Mouse (Mus musculus): ENCODE results near the gene Rundc3a.

Rundc3a gene

DNA sequence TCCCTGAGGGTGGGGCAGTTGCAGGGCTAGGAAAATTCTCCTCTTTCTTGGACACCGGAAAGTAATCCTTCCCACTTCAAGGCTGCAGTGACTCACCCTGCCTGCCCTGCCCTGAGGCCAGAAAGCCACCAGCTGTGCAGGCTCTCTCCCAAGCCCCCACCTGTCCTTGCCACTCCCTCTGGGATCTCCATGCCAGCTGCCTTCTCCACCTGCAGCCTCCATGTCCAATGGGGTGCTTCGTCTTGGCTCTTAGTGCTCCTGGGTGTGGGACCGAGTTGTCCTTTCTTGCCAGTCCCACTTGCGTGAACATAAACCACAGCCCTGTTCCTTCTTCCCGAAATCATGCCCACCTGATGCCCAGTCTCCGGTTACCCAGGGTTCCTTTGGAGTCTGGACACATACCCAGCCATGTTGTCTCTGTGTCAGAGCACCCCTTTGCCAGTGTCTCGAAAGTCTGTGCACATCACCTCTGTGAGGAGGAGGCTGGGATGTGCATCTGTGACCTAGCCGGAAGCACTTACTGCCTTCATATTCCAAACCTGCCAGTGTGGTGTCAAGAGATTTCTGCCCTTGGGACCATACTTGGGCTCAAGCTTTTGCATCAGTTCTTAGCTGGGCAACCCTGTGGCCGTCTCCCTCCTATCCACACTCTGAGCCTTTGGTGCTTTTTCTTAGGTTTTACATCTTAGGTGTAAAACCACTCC is 1.4 kb downstream of the Rundc3a start:
- DNase-seq: peak; percentile 14

- peak; percentile 26 for DNase-seq
These were observed 2.0 kb downstream of the Rundc3a start for GRCm38 (mm10) chr11:102395250-102395649.

GRCm38 (mm10) chr11:102396263-102396662 is 3.1 kb downstream of the Rundc3a start:
- no peak for DNase-seq

DNA sequence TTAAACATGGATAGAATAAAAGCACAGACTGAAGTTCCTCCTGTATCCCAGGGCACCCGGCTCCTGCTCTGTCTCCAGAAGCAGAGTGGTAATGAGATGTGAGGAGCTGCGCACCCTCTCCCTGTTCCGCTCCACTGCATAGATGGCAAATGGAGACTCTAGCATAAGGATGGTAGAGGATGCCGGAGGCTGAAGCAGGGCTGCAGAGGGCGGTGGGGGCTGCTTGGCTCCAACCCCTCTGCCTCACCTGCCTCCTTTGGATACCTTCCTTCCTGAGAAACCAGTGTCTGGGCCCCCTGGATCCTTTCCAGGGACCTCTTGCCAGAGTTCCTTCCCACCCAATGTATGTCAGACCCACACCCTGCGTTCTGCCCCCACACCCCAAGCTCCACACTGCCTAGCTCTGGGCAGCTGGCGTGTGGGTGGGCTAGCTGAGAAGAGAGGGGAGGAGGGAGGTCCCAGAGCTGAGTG is 3.5 kb downstream of the Rundc3a start:
- DNase-seq: peak; percentile 58

GRCm38 (mm10) chr11:102398007-102398825 is 5.0 kb downstream of the Rundc3a start:
- peak; percentile 5 for DNase-seq

GRCm38 (mm10) chr11:102399107-102399506 is 5.9 kb downstream of the Rundc3a start:
- peak; percentile 5 for DNase-seq

- peak; percentile 45 for DNase-seq
These were observed 6.4 kb downstream of the Rundc3a start for GRCm38 (mm10) chr11:102399610-102400072.

DNA sequence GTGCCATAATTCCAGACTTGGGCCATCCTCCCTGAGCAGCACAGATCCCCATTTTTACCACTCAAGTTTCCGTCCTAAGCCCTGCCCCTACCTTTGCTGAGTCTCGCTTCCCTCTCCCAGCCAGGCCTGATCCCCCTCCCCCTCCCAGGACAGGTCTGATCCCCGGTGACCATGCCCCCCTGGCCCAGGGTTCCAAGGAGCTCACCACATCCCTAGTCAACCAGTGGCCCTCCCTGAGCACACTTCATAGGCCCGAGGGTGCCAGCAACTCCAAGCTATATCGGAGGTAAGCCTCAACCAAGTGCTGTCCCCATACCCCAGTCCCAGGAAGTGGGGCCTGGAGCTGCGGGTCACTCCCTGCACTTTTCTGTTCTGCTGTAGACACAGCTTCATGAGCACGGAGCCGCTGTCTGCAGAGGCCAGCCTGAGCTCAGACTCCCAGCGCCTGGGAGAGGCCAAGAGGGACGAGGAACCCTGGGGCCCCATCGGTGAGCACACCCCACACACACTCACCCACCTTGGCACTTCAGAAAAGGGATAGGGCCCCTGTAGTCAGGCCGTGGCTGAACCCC is 7.4 kb downstream of the Rundc3a start:
- DNase-seq: peak; percentile 7

DNA sequence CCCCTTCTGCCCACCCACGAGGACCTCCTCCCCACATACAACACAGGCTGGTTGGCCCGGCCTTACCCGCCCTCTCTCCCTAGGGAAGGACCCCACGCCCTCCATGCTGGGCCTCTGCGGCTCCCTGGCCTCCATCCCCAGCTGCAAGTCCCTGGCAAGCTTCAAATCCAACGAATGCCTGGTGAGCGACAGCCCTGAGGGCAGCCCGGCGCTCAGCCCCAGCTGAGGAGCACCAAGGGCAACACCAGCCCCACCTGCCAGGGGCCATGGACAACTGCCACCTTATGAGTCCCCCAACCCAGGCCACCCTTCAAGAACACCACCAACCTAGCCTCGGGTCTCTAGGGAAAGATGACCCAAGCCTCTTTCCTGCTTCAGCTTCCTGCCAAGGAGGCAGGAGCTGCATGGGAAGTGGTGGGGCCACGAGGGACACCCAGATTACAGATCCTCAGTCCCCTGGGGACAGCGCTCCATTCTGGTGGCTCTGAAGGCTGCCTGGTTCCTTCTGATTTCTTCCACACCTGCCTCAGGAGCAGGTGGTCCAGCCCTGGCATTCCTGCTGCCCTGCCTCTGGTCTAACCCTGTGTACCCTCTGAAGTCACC is 8.8 kb downstream of the Rundc3a start:
- peak; percentile 8 for DNase-seq

DNA sequence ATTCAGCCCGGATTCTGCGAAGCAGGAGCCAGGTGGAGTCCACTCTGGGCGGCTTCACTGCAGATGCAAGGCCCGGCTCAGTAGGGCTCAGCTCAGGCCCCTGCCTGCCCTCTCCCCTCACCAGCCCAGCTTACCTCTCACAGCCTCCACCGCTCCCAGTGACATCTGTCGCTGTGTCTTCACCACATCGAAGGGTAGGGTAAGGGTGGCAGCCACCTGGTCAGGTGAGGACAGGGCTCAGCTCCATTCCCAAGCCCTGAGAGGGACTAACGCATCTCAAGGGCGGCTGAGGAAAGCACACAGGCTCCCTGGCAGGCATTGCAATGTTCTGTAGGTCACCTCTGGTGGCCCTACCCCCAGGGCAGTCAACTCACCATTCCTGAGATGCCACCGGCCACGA is 10.5 kb downstream of the Rundc3a start:
- DNase-seq: peak; percentile 9

- DNase-seq: no peak
These were observed 11.2 kb downstream of the Rundc3a start for GRCm38 (mm10) chr11:102404161-102405010.

- DNase-seq: peak; percentile 6
These were observed 12.5 kb downstream of the Rundc3a start for GRCm38 (mm10) chr11:102405544-102406285.

GRCm38 (mm10) chr11:102406401-102406800 is 13.2 kb downstream of the Rundc3a start:
- no peak for DNase-seq

- peak; percentile 92 for DNase-seq
These were observed 14.0 kb downstream of the Rundc3a start for GRCm38 (mm10) chr11:102406900-102407833.

DNA sequence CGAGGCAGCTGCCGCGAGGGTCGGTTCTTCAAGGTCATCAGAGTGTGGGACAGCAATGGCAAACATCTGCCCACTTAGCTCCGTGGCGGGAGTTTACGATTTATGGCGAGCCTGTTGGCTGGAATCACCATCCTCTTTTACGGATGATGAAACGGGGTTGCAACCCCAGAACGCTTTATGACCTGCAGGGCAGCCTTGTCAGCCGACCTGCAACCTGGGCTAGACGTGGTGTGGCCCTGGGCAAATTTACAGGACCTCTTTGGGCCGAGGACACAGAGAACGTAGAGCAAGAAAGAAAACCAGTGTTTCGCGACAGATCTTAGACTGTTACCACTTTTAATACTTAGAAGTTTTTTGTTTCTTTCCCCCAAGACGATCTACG is 14.6 kb downstream of the Rundc3a start, which contains the start of gene Slc25a39:
Gene Slc25a39, minus strand, starts transcription at position 113 of the 382 bp plus-strand sequence.
- no peak for DNase-seq

DNA sequence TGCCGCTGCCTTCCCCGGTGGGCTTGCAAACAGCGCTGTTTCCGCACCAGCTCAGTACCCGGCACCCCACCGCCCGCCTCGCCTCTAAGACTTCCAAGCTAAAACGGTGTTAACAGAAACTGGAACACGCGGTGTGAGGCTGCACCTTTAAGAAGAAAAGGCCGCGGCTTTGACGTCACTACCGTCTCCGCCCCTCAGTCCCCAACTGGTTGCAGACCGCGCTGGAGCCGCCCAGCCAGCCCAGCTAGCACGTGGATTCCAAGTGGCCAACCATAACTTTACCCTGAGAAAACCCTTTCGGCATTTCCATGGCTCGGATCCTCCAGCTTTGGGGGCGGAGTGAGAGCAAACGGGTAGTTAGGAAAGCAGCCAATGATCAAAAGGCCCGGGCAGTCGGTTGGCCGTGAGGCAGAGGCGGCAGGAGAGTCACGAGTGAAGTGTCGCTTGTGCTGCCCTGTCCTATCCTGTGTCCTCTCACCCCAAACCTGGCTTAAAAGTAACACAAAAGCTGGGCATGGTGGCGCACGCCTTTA is 15.2 kb downstream of the Rundc3a start:
- DNase-seq: peak; percentile 96

DNA sequence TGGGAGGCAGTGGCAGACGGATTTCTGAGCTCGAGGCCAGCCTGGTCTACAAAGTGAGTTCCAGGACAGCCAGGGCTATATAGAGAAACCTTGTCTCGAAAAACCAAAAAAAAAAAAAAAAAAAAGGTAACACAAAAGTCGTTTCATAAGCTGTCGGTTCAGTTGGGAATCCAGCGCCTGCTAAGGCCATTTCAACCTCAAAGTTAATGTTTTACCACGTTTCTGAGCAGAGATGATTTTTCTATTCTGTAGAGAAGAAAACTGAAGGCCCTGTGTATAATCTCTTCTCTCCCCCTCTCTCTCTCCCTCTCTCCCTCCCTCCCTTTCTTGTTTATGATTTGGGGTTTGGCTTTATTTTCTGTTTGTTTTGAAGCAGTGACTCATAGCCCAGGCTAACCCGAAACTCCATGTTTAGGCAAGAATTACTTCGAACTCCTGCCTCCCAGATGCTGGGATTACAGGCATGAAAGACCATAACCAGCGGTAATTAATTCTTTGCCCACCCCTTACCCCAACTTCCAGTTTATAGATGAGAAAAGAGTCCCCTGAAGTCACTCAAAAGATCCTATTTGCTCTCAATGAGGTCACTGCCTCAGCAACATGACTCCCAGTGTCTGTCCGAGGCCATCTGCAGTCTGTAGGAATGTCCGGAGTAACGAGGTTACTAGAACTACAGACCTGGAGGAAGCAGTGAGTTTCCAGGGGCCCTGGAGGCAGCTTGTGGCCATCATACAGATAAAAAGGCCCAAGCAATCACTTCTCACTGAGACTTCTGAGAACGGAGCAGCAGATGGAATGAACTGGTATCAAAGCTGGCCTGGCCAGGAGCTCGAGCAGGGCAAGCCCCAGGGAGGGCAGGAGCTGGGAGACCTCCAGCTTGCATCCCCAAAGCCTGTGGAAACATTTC is 15.9 kb downstream of the Rundc3a start:
- DNase-seq: no peak

- no peak for DNase-seq
These were observed 16.7 kb downstream of the Rundc3a start for GRCm38 (mm10) chr11:102409795-102410330.
